Mouse (Mus musculus) spleen, adult 12 weeks (tissue): ENCODE measurements around the gene Mettl1.

Experiments
- DNase-seq: peaks from one replicate; pipeline ENCODE4 v3.0.0; 2022; ENCODE audit warnings: low spot score

Mettl1 gene

DNA sequence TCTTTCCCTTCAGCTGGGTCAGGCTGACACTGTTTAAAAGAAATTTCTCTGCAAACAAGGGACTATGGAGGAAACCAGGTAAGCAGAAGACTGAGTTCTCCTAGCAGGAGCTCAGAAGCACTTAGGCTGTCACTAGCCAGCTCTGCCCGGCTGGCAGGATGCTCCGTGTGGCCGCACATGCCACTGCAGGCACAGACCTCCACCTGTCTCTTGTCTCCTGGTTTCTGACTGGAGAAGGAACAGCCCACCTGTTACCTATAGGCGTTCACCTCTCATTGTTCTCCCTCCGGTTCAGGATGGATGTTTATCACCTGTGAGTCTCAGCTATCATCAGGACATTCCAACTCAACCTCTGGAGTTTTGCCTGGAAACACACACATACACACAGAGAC is 42.7 kb downstream of the Mettl1 start:
- no peak for DNase-seq

DNA sequence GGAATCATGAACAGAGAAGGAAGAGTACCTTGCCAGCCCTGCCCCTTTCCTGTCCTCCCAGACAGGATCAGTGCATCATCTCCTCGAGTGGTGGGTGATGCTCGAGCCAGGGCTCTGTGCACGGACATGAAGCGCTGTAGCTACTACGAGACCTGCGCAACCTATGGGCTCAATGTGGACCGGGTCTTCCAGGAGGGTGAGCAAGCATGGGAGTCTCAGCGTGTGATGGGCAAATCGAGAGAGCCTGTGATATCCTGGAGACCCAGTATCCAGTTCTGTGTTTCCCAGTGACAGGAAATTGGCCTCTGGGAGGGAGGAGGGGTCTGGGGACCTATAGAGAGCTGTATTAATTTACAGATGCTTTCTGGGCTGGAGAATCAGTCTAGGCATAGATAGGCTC is 43.8 kb downstream of the Mettl1 start:
- no peak for DNase-seq

DNA sequence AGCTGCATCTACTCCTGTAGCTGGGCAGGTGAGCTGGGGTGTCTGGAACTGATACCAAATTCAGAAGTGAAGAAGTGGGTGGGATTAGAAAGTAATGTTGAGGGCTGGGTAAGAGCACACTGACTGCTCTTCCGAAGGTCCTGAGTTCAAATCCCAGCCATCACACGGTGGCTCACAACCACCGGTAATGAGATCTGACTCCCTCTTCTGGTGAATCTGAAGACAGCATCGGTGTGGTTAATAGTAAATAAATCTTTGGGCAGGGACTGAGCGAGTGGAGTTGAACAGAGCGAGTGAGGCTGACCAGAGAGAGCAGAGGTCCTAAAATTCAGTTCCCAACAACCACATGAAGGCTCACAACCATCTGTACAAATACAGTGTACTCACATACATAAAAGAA is 44.4 kb downstream of the Mettl1 start:
- no peak for DNase-seq

DNA sequence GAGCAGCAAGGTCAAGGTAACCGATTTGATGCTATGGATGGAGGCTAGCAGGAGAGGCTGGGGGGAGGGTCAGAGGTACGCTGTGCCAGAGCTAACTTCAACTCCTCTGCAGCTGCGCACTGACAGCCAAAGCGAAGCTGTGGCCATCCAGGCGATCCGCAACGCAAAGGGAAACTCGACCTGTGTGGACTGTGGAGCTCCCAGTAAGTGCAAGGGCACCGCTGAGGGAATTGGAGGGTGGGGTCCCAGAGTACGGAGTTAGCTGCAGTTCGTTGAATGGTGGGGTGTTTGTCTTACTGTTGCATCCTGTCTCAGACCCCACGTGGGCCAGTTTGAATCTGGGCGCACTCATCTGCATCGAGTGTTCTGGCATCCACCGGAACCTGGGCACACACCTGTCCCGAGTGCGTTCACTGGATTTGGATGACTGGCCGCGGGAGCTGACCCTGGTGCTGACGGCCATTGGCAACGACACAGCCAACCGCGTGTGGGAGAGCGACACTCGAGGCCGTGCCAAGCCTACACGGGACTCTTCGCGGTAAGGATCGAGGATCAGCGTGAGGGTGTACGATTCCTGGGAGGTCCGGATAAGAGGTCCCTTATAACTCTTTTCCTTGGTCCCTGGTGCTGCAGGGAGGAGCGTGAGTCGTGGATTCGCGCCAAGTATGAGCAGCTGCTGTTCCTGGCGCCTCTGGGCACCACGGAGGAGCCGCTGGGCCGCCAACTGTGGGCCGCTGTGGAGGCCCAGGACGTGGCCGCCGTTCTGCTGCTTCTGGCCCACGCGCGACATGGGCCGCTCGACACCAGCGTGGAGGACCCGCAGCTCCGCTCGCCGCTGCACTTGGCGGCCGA is 49.6 kb downstream of the Mettl1 start:
- no peak for DNase-seq

DNA sequence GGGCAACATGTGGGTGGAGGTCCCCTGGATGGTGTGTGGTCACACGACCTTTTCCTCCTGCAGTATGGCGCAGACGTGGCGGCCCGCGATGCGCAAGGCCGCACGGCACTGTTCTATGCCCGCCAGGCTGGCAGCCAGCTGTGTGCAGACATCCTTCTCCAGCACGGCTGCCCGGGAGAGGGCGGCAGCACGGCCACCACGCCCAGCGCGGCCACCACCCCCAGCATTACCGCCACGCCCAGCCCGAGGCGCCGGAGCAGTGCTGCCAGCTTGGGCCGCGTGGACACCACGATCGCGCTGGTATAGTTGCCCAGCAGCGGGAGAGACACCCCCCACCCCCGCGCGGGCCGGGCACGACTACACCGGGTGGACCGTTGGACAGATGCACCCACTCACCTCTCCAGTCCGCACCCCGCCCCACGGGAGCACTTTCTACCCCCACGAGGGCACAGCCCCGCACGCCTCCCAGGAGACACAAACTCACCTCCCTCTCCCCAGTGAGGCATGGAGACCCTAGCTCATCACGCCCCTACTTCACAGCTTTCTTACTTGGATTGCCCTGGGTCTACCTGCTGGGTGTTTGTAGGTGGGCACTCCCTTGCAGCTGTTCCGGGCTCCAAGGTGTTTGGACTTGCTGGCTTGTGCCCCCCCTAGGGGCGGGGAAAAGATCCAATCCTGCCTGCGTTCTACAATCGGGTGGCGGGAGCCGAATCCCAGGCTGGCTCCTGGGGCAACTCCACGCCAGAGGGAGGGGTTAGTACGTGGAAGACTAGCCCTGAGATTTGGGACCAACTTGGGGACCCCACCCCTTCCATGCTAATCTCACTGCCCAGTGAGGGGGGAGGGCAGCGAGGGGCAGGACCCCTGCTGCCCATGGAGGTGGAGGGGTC is 50.5 kb downstream of the Mettl1 start:
- no peak for DNase-seq

DNA sequence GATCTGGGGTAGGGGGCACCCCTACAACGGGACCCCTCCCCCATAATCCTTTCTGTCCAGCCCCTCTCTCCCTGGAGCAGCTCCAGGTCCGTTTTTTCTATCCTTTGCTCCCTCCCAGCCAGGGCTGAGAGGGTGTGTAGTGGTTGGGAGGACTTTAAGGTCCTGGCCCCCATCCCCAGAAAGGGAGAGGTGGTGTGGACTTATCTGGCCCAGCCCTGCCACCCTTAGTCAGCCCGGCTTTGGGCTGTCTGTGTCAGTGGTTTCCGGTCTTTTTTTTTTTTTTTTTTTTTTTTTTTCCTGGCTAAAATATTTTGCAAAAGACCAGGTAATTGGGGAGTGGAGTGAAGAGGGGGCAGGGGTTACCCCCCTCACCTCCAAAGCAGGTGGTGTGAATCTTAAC is 51.5 kb downstream of the Mettl1 start:
- DNase-seq: no peak

DNA sequence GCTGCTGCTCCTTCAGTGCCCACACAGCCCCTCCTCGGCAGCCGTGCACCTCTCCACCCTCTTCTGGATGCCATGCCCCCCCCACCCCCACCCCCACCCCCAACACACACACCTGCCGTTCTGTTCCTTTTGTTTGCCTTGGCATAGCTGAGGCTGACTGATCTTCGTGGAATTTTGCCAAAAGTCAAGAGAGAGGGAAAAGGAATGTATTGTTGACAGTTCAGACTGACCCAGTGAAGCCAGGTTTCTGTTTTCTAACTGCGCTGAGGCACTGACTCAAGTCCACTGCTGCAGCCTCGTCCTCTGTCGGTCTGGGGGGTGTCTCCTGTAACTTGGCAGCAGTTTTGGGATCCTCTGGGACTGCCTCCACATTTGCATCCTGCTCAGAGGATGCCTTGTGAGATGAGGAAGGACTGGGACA is 53.2 kb downstream of the Mettl1 start:
- DNase-seq: no peak
